Mouse (Mus musculus) small intestine, adult 2 months (tissue): ENCODE data around the gene Sorl1. TPM values are rescaled to one million over a fixed set of nuclear protein-coding genes. Genes with fewer than 3 reads are reported as not detected.

Source experiments
- H3K27ac ChIP-seq: fragments of 200-500 bp; 2 replicates; pipeline ENCODE4 v1.5.1; 2012; ENCODE audit warnings: low read depth, low read length, control low read depth, inconsistent platforms; ENCODE audit not compliant: insufficient read depth
- H3K27me3 ChIP-seq: fragments of 200-500 bp; 2 replicates; pipeline ENCODE4 v1.6.1; 2012; ENCODE audit warnings: mild to moderate bottlenecking, moderate library complexity, low read length, inconsistent platforms; ENCODE audit not compliant: control insufficient read depth, insufficient read depth
- H3K36me3 ChIP-seq: fragments of 200-500 bp; 2 replicates; pipeline ENCODE4 v1.6.1; 2012; ENCODE audit warnings: mild to moderate bottlenecking, low read length, control low read depth, inconsistent platforms; ENCODE audit not compliant: control insufficient read depth, insufficient read depth
- H3K4me1 ChIP-seq: fragments of 200-500 bp; 2 replicates; pipeline ENCODE4 v1.6.1; 2012; ENCODE audit warnings: low read length, inconsistent platforms, mixed read lengths; ENCODE audit not compliant: control insufficient read depth, insufficient read depth, insufficient read length
- H3K4me3 ChIP-seq: fragments of 200-500 bp; 2 replicates; pipeline ENCODE4 v1.5.1; 2012; ENCODE audit warnings: low read depth, mild to moderate bottlenecking, control low read depth, inconsistent platforms, low read length, moderate library complexity
- CTCF ChIP-seq: fragments of 200-500 bp; IDR thresholded peaks from 2 replicates; pipeline ENCODE4 v1.5.1; 2012; ENCODE audit warnings: low read depth, mild to moderate bottlenecking, control low read depth, inconsistent platforms, low read length, moderate library complexity, mixed read lengths; ENCODE audit not compliant: insufficient replicate concordance, insufficient read length; ENCODE audit errors: extremely low read depth
- POLR2A ChIP-seq: fragments of 200-500 bp; IDR thresholded peaks from 2 replicates; pipeline ENCODE4 v1.6.1; 2012; ENCODE audit warnings: low read depth, mild to moderate bottlenecking, control low read depth, inconsistent platforms, low read length, moderate library complexity
- WGBS: fragments of 180-500 bp; shearing (Covaris S2); methylation state at CpG from one replicate; pipeline ENCODE4 v1.1.7; 2018; 5-methylcytosine and 5-hydroxymethylcytosine counted together
- polyA plus RNA-seq: library from polyadenylated mRNA; depleted of rRNA; stranded (reverse); fragments of >200 nt; gene quantifications from 2 replicates; pipeline ENCODE4 v1.2.3, GENCODE M21; 2012; rRNA removed

The Sorl1 gene
- 9.6 and 16.1 TPM in 2 replicates for polyA plus RNA-seq

GRCm38 (mm10) chr9:42123713-42124576, at the start of gene Sorl1:
Gene Sorl1 (minus strand): TSS chr9:42124297.
- Histone ChIP-seq H3K36me3 (no peaks in the 10 kb centered on the region), H3K4me1 (peaks cover 20% of the 10 kb centered on the region), H3K4me3 (peak within 1 kb of the TSS; percentile 75), H3K27ac (peak within 1 kb of the TSS; percentile 31; the same call in 1 of the 2 replicates), H3K27me3 (no peaks in the 10 kb centered on the region)
- TF ChIP-seq POLR2A = no peak
- peak; percentile 41; the same call in 1 of the 2 replicates for TF ChIP-seq CTCF
- WGBS = under 1% methylated on average over 74 of the region's 94 CpGs

GRCm38 (mm10) chr9:42173781-42174180, 49.7 kb upstream of the Sorl1 start:
- H3K4me3 ChIP-seq = no peak overlapping the region
- no peaks in the 10 kb centered on the region for H3K4me1 ChIP-seq
- no peaks in the 10 kb centered on the region for H3K27me3 ChIP-seq
- WGBS = 70% methylated on average over 3 of the region's 3 CpGs
- H3K27ac ChIP-seq = no peak overlapping the region
- TF ChIP-seq CTCF (no peak), POLR2A (no peak)
- no peaks in the 10 kb centered on the region for H3K36me3 ChIP-seq

GRCm38 (mm10) chr9:42169491-42169890, 45.4 kb upstream of the Sorl1 start:
- Histone ChIP-seq H3K27ac (no peak overlapping the region), H3K4me1 (no peaks in the 10 kb centered on the region), H3K27me3 (no peaks in the 10 kb centered on the region), H3K4me3 (no peak overlapping the region), H3K36me3 (no peaks in the 10 kb centered on the region)
- 86% methylated on average over 8 of the region's 8 CpGs for WGBS
- TF ChIP-seq CTCF (no peak), POLR2A (no peak)

- no peaks in the 10 kb centered on the region for H3K36me3 ChIP-seq
- no peak overlapping the region for H3K27ac ChIP-seq
- H3K4me3 ChIP-seq = no peak overlapping the region
- WGBS = 85% methylated on average over 7 of the region's 7 CpGs
- TF ChIP-seq CTCF (no peak), POLR2A (no peak)
- H3K4me1 ChIP-seq = no peaks in the 10 kb centered on the region
- H3K27me3 ChIP-seq = no peaks in the 10 kb centered on the region
Measured at GRCm38 (mm10) chr9:42169025-42169424, 44.9 kb upstream of the Sorl1 start.

GRCm38 (mm10) chr9:42164930-42165329, 40.8 kb upstream of the Sorl1 start:
- no peak overlapping the region for H3K27ac ChIP-seq
- WGBS = 65% methylated on average over 2 of the region's 2 CpGs
- H3K4me3 ChIP-seq = no peak overlapping the region
- no peaks in the 10 kb centered on the region for H3K27me3 ChIP-seq
- no peak for TF ChIP-seq POLR2A
- no peak for TF ChIP-seq CTCF
- H3K4me1 ChIP-seq = no peaks in the 10 kb centered on the region
- H3K36me3 ChIP-seq = no peaks in the 10 kb centered on the region

GRCm38 (mm10) chr9:42163011-42163410, 38.9 kb upstream of the Sorl1 start:
- Histone ChIP-seq H3K36me3 (no peaks in the 10 kb centered on the region), H3K27ac (no peak overlapping the region), H3K4me1 (no peaks in the 10 kb centered on the region), H3K27me3 (no peaks in the 10 kb centered on the region), H3K4me3 (no peak overlapping the region)
- TF ChIP-seq POLR2A (no peak), CTCF (no peak)
- WGBS = 76% methylated on average over 4 of the region's 4 CpGs

- WGBS = 69% methylated on average over 5 of the region's 5 CpGs
- TF ChIP-seq POLR2A (no peak), CTCF (no peak)
- no peak overlapping the region for H3K27ac ChIP-seq
- no peak overlapping the region for H3K4me3 ChIP-seq
- H3K27me3 ChIP-seq = no peaks in the 10 kb centered on the region
- H3K4me1 ChIP-seq = peaks cover 2% of the 10 kb centered on the region; the same call in 1 of the 2 replicates
- H3K36me3 ChIP-seq = no peaks in the 10 kb centered on the region
Measured at GRCm38 (mm10) chr9:42159376-42159775, 35.3 kb upstream of the Sorl1 start.
